Mouse (Mus musculus) hindbrain, postnatal 0 days (tissue): ENCODE measurements around the gene Pax8. TPM values are rescaled to one million over a fixed set of nuclear protein-coding genes. Genes with fewer than 3 reads are reported as not detected.

Experiments used
- ATAC-seq: fragments of 200-750 bp; cut with Nextera tagmentation; 2 replicates; pipeline ENCODE4 v1.8.0; 2017; ENCODE audit warnings: mild to moderate bottlenecking, moderate TSS enrichment, moderate library complexity
- DNase-seq: peaks from one replicate; pipeline ENCODE4 v3.0.0-alpha.2; 2015; ENCODE audit warnings: low spot score
- H3K27ac ChIP-seq: fragments of 300-500 bp; sonication (generic); 2 replicates; pipeline ENCODE4 v1.5.1; 2014; ENCODE audit warnings: mild to moderate bottlenecking
- H3K27me3 ChIP-seq: fragments of 300-500 bp; sonication (generic); 2 replicates; pipeline ENCODE4 v1.6.1; 2014; ENCODE audit warnings: low read length, mixed read lengths; ENCODE audit not compliant: insufficient read depth
- H3K36me3 ChIP-seq: fragments of 300-500 bp; sonication (generic); 2 replicates; pipeline ENCODE4 v1.6.1; 2014; ENCODE audit warnings: low read length, mixed read lengths; ENCODE audit not compliant: insufficient read depth
- H3K4me1 ChIP-seq: fragments of 300-500 bp; sonication (generic); 2 replicates; pipeline ENCODE4 v1.6.1; 2014; ENCODE audit warnings: antibody characterized with exemption, low read length, mixed read lengths; ENCODE audit not compliant: insufficient read depth
- H3K4me2 ChIP-seq: fragments of 300-500 bp; sonication (generic); 2 replicates; pipeline ENCODE4 v1.6.1; 2014; ENCODE audit warnings: low read depth, mild to moderate bottlenecking, low read length, moderate library complexity, mixed read lengths
- H3K4me3 ChIP-seq: fragments of 300-500 bp; sonication (generic); 2 replicates; pipeline ENCODE4 v1.5.1; 2014; ENCODE audit warnings: low read length
- H3K9ac ChIP-seq: fragments of 300-500 bp; sonication (generic); replicated peaks from 2 replicates; pipeline ENCODE4 v1.6.1; 2014; ENCODE audit warnings: mild to moderate bottlenecking, low read length, moderate library complexity, mixed read lengths
- H3K9me3 ChIP-seq: fragments of 300-500 bp; sonication (generic); 2 replicates; pipeline ENCODE4 v1.6.1; 2016; ENCODE audit warnings: low read length, mixed read lengths
- CTCF ChIP-seq: IDR thresholded peaks from 2 replicates; pipeline ENCODE4 v1.5.1; 2016; ENCODE audit warnings: antibody characterized with exemption, control low read depth, low read depth
- WGBS: fragments of 180-500 bp; shearing (Covaris S2); extraction: QIAGEN DNeasy Blood & Tissue Kit; methylation state at CpG from one replicate; pipeline ENCODE4 v1.1.7; 2014; 5-methylcytosine and 5-hydroxymethylcytosine counted together
- polyA plus RNA-seq: library from polyadenylated mRNA; unstranded; fragments of >200 nt; fragmentation: Nextera tagmentation; extraction: Ambion mirVana; gene quantifications from 2 replicates; pipeline ENCODE4 v1.2.1, GENCODE M21; 2015
- total RNA-seq: library from RNA; depleted of rRNA; stranded (reverse); fragments of >200 nt; gene quantifications from 2 replicates; pipeline ENCODE4 v1.2.3, GENCODE M21; 2014

The Pax8 gene
- total and polyA plus RNA-seq, 2 experiments from 2014 or later, result 16.3 to 32.0 TPM

DNA sequence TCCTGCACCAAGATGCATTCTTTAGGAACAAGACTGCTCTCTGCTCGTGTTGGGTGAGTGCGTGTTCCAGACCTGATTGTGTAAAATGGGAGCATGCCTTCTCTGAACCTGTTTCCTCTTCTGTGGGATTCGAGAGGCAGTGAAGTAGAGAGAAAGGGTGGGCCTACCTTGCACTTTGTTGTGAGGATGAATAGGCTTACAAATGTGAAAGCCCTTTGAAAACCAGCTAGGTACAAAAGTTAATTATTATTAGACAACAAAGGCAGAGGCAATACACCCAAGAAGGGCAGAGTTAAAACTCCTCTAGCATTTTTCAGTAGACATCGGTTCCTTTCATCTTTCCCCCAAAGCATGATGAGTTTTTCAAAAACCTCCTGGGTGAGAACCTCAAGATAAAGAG is 3.2 kb upstream of the Pax8 start:
- H3K36me3 ChIP-seq, result no peaks in the 10 kb centered on the region
- no peak for ATAC-seq
- H3K9ac ChIP-seq, result no peak overlapping the region
- H3K4me2 ChIP-seq, result no peak overlapping the region
- peaks cover 11% of the 10 kb centered on the region for H3K4me1 ChIP-seq
- no peak for TF ChIP-seq CTCF
- no peak for DNase-seq
- no peak overlapping the region for H3K27ac ChIP-seq
- H3K27me3 ChIP-seq, result peaks cover 21% of the 10 kb centered on the region
- 49% methylated on average over 4 of the region's 4 CpGs for WGBS
- H3K4me3 ChIP-seq, result no peak overlapping the region
- no peaks in the 10 kb centered on the region for H3K9me3 ChIP-seq

DNA sequence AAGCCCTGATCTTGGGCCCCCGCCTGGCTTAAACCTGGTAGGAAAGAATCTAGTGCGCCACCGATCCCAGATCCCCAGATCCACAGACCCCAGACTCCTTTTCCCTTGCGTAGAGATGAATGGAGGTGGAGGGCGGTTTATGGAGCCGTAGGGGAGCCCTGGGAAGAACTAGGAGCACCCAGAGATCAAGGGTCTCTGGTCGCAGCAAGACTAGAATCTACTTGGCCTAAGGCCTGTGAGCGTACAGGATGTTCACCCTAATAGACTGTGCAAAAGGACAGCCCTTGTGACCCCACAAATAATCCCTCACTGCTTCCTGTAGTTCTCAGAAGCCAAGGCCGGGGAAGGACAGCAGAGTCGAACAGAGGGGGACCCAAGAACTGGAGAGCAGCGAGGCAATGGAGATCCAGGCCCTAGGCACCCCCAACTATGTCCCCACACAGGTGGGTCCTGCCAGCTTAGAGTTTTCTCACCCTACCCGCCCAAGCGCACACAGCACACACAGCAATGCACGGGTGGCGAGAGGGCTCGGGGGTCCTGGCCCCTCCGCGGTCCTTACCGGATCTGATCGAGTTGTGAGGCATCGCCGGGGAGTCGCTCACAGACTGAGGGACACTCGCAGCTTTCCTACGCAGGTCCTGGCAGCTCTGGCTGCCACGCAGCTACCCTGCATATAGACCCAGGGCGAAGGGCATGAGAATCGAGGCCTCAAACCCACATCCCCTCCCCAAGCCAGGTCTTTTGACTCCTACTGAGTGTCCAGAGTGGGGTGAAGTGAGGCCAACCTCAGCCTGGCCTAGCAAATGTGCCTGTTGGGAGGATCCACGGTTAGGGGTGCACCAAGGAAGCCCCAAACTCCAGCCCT is 653 bp downstream of the Pax8 start:
- peak overlapping the region; percentile 32; the same call in 1 of the 2 replicates for H3K27ac ChIP-seq
- peak; percentile 46; the same call in 1 of the 2 replicates for ATAC-seq

DNA sequence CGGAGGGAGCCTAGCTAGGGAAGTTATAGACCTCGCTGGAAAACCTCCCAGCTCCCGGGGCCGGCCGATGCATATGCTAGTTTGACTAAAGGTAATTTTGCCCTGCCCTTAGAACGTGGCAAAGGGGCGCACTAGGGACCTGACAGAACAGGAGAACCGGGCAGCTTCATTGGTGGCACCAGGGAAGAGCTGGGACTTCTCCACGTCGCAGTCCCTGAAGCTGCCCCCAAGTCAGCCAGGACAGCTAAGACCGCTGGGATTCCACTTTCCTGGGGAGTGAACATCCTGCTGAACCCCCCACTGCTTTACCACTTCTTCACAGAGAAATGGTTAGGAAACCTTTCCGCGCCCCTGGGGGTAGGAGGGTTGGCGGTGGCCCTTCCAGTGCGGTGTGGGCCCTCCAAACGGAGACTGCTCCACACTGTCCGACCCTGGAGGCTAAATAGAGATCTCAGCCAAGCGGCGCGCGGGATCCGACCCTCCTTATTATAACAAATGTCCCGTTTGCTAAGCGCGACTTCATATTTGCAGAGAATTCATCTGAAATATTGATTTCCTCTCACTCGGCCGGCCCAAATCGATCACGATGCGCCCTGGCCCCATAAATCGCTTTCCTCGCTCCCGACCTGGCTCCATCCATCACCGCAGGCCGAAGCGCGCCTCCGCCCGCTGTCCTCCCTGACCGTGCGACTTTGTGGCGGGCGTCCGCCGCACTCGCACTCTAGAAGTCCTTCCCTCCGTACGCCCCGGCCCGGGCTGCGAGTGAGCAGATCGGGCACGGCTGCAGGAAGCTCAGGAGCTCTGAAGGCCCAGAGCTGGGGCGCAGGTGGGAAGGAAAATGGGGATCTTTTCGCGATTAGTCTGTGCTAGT is 1.5 kb downstream of the Pax8 start:
- peaks cover 26% of the 10 kb centered on the region for H3K27me3 ChIP-seq
- H3K4me3 ChIP-seq, result peak overlapping the region; percentile 40
- H3K27ac ChIP-seq, result 0 out of 2 replicates have a peak overlapping the region, but pooled peaks have one; percentile 15
- ATAC-seq, result peak; percentile 69
- 2% methylated on average over 56 of the region's 56 CpGs for WGBS
- peak; percentile 22 for DNase-seq
- TF ChIP-seq CTCF, result no peak
- H3K36me3 ChIP-seq, result no peaks in the 10 kb centered on the region
- H3K4me2 ChIP-seq, result peak overlapping the region; percentile 62
- H3K9me3 ChIP-seq, result no peaks in the 10 kb centered on the region
- H3K9ac ChIP-seq, result peak overlapping the region; percentile 38
- H3K4me1 ChIP-seq, result peaks cover 8% of the 10 kb centered on the region

More for the DNA sequence above, 653 bp downstream of the Pax8 start:
- Histone ChIP-seq H3K9ac (peak overlapping the region; percentile 38), H3K27me3 (peaks cover 28% of the 10 kb centered on the region), H3K9me3 (no peaks in the 10 kb centered on the region), H3K4me2 (peak overlapping the region; percentile 62), H3K4me1 (peaks cover 11% of the 10 kb centered on the region), H3K36me3 (no peaks in the 10 kb centered on the region), H3K4me3 (peak overlapping the region; percentile 40)
- no peak for TF ChIP-seq CTCF
- WGBS, result 36% methylated on average over 29 of the region's 29 CpGs
- no peak for DNase-seq

GRCm38 (mm10) chr2:24472677-24473076 is 2.7 kb downstream of the Pax8 start:
- TF ChIP-seq CTCF, result no peak
- ATAC-seq (no peak), DNase-seq (no peak)
- Histone ChIP-seq H3K4me3 (peak overlapping the region; percentile 40; the same call in 1 of the 2 replicates), H3K36me3 (no peaks in the 10 kb centered on the region), H3K9me3 (no peaks in the 10 kb centered on the region), H3K9ac (no peak overlapping the region), H3K4me2 (no peak overlapping the region), H3K27me3 (peaks cover 31% of the 10 kb centered on the region), H3K27ac (no peak overlapping the region), H3K4me1 (peaks cover 8% of the 10 kb centered on the region)
- WGBS, result 12% methylated on average over 11 of the region's 11 CpGs

GRCm38 (mm10) chr2:24472111-24472510 is 3.3 kb downstream of the Pax8 start:
- Histone ChIP-seq H3K27ac (no peak overlapping the region), H3K36me3 (no peaks in the 10 kb centered on the region), H3K9me3 (no peaks in the 10 kb centered on the region), H3K4me2 (0 out of 2 replicates have a peak overlapping the region, but pooled peaks have one; percentile 7), H3K27me3 (peaks cover 31% of the 10 kb centered on the region), H3K4me1 (peaks cover 8% of the 10 kb centered on the region), H3K4me3 (no peak overlapping the region), H3K9ac (no peak overlapping the region)
- DNase-seq, result no peak
- WGBS, result 14% methylated on average over 7 of the region's 7 CpGs
- TF ChIP-seq CTCF, result no peak
- ATAC-seq, result no peak

DNA sequence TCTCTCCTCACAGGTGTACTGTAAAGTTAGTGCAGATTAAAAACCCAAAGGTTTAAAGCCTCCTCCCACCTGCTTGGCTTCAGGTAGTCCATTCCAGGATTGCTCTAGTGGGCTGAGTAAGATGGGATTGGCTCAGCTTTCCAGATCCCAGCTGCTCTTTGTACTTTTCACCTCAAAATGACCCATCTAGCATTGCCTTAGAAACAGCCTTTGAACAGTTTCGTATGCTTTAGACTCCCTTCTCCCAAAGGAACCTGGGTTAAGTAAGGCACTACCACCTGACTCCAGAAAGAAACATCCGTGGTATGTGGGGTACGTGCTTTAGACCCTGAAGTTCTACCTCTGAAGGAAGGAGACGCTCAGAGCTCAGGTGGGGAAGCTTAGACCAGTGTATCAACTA is 6.3 kb downstream of the Pax8 start:
- no peaks in the 10 kb centered on the region for H3K9me3 ChIP-seq
- H3K27ac ChIP-seq, result no peak overlapping the region
- WGBS, result 61% methylated on average over 4 of the region's 4 CpGs

More for the DNA sequence above, 6.3 kb downstream of the Pax8 start:
- H3K9ac ChIP-seq, result no peak overlapping the region
- H3K4me1 ChIP-seq, result peaks cover 6% of the 10 kb centered on the region
- H3K27me3 ChIP-seq, result peaks cover 19% of the 10 kb centered on the region; the same call in 1 of the 2 replicates
- no peak for DNase-seq
- no peak for ATAC-seq
- H3K36me3 ChIP-seq, result no peaks in the 10 kb centered on the region
- no peak overlapping the region for H3K4me3 ChIP-seq
- no peak overlapping the region for H3K4me2 ChIP-seq
- TF ChIP-seq CTCF, result no peak
